Mouse (Mus musculus) layer of hippocampus, adult 2 months (tissue): ENCODE measurements around the gene Pias1. TPM values are rescaled to one million over a fixed set of nuclear protein-coding genes. Genes with fewer than 3 reads are reported as not detected.

Source experiments
- DNase-seq, 2 experiments: peaks; one replicate each; pipeline ENCODE4 v3.0.0; 2022; ENCODE audit warnings: low spot score in 2 of 2
- H3K27ac ChIP-seq: fragments of 200-600 bp; 2 replicates; pipeline ENCODE4 v1.8.1; 2022
- H3K4me3 ChIP-seq: fragments of 200-600 bp; 2 replicates; pipeline ENCODE4 v1.8.1; 2022; ENCODE audit warnings: mild to moderate bottlenecking
- CTCF ChIP-seq: fragments of 200-600 bp; conservative IDR thresholded peaks from 2 replicates; pipeline ENCODE4 v1.8.1; 2022; ENCODE audit warnings: antibody characterized with exemption, mild to moderate bottlenecking, moderate library complexity
- total RNA-seq, 2 experiments: library from RNA; stranded (reverse); gene quantifications; 2 replicates each; pipeline ENCODE4 v1.2.3; 2021

Pias1 gene
- total RNA-seq, 2 experiments from 2014 or later, result 67.4 to 71.8 TPM

GRCm38 (mm10) chr9:62932575-62933339, 55.0 kb downstream of the Pias1 start:
- no peak for TF ChIP-seq CTCF
- peak overlapping the region; percentile 61 for H3K27ac ChIP-seq

GRCm38 (mm10) chr9:62924886-62925610, 62.7 kb downstream of the Pias1 start:
- TF ChIP-seq CTCF, result 0 out of 2 replicates have a peak, but pooled peaks have one; percentile 8
- H3K27ac ChIP-seq, result peak overlapping the region; percentile 54
- no peak overlapping the region for H3K4me3 ChIP-seq
- peak in 1 of 2 experiments; percentile 15 for DNase-seq

More at GRCm38 (mm10) chr9:62932575-62933339, 55.0 kb downstream of the Pias1 start:
- DNase-seq, result no peak
- H3K4me3 ChIP-seq, result no peak overlapping the region

- no peak overlapping the region for H3K27ac ChIP-seq
- no peak overlapping the region for H3K4me3 ChIP-seq
- DNase-seq, result no peak
- TF ChIP-seq CTCF, result no peak
Observed at GRCm38 (mm10) chr9:62920877-62921276, 66.8 kb downstream of the Pias1 start.

GRCm38 (mm10) chr9:62917059-62917458, 70.7 kb downstream of the Pias1 start:
- no peak overlapping the region for H3K4me3 ChIP-seq
- H3K27ac ChIP-seq, result no peak overlapping the region
- TF ChIP-seq CTCF, result no peak
- no peak for DNase-seq

GRCm38 (mm10) chr9:62913390-62914069, 74.2 kb downstream of the Pias1 start:
- Histone ChIP-seq H3K4me3 (no peak overlapping the region), H3K27ac (no peak overlapping the region)
- TF ChIP-seq CTCF, result no peak
- DNase-seq, result no peak

DNA sequence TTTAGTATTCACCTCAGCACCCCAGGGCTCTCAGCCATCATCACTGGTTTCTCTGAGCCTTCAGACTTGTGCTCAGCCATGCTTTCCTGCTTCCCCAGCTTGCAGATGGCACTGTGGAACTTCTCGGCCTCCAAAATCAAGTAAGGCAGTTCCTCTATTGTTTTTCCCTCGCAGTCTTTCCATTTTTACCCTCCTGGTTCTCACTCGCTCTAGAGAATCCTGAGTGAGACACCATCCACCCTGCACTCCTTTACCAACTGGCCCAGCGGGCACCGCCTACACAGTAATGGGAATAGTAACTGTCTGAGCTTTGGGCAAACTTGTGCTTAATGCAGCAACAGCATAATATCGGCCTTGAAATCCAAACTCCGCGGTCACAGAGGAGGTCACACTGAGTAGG, 82.7 kb downstream of the Pias1 start:
- no peak for DNase-seq
- no peak overlapping the region for H3K4me3 ChIP-seq
- H3K27ac ChIP-seq, result 0 out of 2 replicates have a peak overlapping the region, but pooled peaks have one; percentile 8
- no peak for TF ChIP-seq CTCF

- no peak for DNase-seq
- Histone ChIP-seq H3K27ac (no peak overlapping the region), H3K4me3 (no peak overlapping the region)
- TF ChIP-seq CTCF, result no peak
Observed at GRCm38 (mm10) chr9:62903841-62904240, 83.9 kb downstream of the Pias1 start.

DNA sequence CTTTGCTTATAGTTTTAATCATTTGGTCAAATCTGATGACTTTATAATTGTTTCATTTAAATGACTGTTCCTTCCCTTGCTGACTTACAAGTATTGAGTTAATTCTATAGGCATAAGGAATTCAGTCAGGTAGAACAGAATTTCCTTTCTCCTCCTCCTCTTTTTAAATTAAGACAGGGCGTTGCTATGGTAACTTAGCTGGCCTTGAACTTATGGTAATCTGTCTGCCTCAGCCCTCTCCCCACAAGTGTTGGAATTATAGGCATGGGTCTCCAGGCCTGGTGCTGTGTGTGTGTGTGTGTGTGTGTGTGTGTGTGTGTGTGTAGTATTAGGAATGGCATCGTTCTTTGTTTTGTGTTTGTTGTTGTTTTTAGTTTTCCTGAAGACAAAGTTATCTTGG, 86.0 kb downstream of the Pias1 start:
- H3K4me3 ChIP-seq, result no peak overlapping the region
- DNase-seq, result no peak
- no peak overlapping the region for H3K27ac ChIP-seq
- no peak for TF ChIP-seq CTCF

- no peak for TF ChIP-seq CTCF
- H3K4me3 ChIP-seq, result no peak overlapping the region
- DNase-seq, result no peak
- H3K27ac ChIP-seq, result no peak overlapping the region
Observed at GRCm38 (mm10) chr9:62894486-62894885, 93.2 kb downstream of the Pias1 start.

DNA sequence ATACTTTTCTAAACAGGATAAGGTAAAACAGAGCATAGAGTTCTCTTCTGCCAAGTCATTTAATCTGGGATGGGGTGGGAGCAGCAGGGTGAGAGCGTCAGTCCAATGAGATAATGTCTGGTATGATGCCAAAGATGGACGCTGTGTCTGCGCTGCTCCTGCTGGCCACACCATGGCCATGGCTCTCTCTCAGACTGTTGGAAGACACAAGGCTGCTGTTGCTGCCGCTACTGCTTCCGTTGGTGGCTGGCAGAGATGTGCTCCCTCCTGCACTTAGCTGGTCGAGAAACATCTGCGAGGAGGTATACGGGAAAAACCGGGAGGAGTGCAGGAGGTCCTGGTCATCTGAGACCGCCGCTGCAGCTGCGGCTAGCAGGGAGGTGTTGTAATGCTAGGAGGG, 105.9 kb downstream of the Pias1 start:
- no peak for DNase-seq
- Histone ChIP-seq H3K4me3 (no peak overlapping the region), H3K27ac (peak overlapping the region; percentile 46; the same call in 1 of the 2 replicates)
- peak; percentile 38 for TF ChIP-seq CTCF

- TF ChIP-seq CTCF, result no peak
- Histone ChIP-seq H3K27ac (no peak overlapping the region), H3K4me3 (no peak overlapping the region)
- DNase-seq, result no peak
Observed at GRCm38 (mm10) chr9:62877825-62878224, 109.9 kb downstream of the Pias1 start.

DNA sequence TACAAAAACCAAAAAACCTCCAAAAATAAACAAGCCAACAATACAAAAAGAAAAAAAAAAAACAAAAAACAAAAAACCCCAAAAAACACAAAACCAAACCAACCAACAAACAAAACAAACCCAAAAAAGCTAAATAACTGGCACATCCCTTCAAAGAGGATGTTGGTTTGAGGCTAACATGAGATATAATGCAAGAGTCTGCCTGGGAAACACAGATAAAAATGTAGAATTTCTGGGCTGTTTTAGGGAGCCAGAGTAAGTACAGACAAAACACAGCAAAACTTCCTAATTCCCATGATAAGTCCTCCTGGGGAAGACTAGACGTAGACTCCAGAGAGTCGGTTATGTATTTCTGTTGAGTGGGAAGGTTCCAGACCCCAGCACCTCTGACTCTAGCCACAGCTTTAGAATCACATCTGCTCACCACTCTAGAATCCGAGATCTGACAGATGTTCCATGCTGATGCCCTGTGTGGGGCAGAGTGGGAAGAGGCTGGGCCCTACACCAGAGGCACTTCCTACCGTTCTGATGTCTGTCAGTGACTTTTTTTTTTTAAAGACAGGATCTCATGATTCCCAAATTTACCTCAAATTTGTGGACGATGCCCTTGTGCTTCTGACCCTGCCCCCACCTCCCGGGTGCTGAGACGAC, 110.6 kb downstream of the Pias1 start:
- Histone ChIP-seq H3K4me3 (no peak overlapping the region), H3K27ac (no peak overlapping the region)
- DNase-seq, result no peak
- no peak for TF ChIP-seq CTCF
